Mouse (Mus musculus) testis, adult 2 months (tissue): ENCODE results near the gene Vma21-ps.

ENCODE experiments used
- CTCF ChIP-seq: fragments of 200-500 bp; IDR thresholded peaks from 2 replicates; pipeline ENCODE4 v1.5.1; 2012; ENCODE audit warnings: low read depth, mild to moderate bottlenecking, inconsistent platforms, low read length, moderate library complexity; ENCODE audit not compliant: control insufficient read depth, insufficient read depth, insufficient replicate concordance
- POLR2A ChIP-seq: fragments of 200-500 bp; IDR thresholded peaks from 2 replicates; pipeline ENCODE4 v1.6.1; 2012; ENCODE audit warnings: low read depth, mild to moderate bottlenecking, inconsistent platforms, low read length, moderate library complexity; ENCODE audit not compliant: control insufficient read depth

DNA sequence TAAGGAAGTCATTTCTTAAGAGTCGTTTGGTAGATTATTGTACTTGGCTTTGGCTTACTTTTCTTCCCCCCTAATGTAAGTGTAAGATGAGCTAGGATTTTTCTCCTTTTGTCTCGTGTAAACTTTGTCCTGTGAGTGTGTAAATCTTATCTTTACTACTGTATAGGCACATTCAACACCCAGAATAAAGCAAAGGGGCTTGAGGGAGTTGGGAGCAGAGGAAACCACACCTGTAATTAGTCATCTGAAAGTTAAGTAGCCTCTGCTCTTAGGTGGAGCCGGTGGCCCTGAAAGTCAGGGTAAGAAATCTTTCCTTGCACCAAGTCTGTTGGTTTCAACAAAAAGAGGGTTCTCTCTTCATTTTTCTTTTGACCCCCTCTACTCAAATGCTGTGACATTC, 23.6 kb downstream of the Vma21-ps start:
- TF ChIP-seq CTCF: no peak
- TF ChIP-seq POLR2A: no peak
